Mouse (Mus musculus): ENCODE results near the gene Kdm5b. TPM values are rescaled to one million over a fixed set of nuclear protein-coding genes. Genes with fewer than 3 reads are reported as not detected.

The Kdm5b gene
- polyA plus RNA-seq, 1 experiment from 2014 or later = 46.4 TPM

GRCm38 (mm10) chr1:134556671-134557218 lies 3.2 kb upstream of the Kdm5b start:
- Histone ChIP-seq H3K36me3 (ENCODE audit: control insufficient read depth, insufficient read depth, low read length) (no peaks in the 10 kb centered on the region), H3K9me3 (ENCODE audit: control insufficient read depth, low read length) (no peaks in the 10 kb centered on the region), H3K9ac (ENCODE audit: low read length) (peak overlapping the region; percentile 85), H3K4me3 (ENCODE audit: low read length) (peak overlapping the region; percentile 77), H3K27me3 (ENCODE audit: control insufficient read depth, insufficient read depth, low read depth, low read length) (no peaks in the 10 kb centered on the region), H3K4me2 (ENCODE audit: low read depth, low read length) (peak overlapping the region; percentile 97), H3K27ac (ENCODE audit: low read length) (peak overlapping the region; percentile 95), H3K4me1 (replicated peaks; ENCODE audit: control insufficient read depth, insufficient read depth, low read length) (peaks cover 22% of the 10 kb centered on the region)
- WGBS = under 1% methylated on average over 31 of the region's 35 CpGs
- peak; percentile 94 for ATAC-seq (ENCODE audit: low read depth)

GRCm38 (mm10) chr1:134558511-134558910 lies 1.5 kb upstream of the Kdm5b start:
- H3K4me3 ChIP-seq (ENCODE audit: low read length) = no peak overlapping the region
- no peak overlapping the region for H3K27ac ChIP-seq (ENCODE audit: low read length)
- H3K36me3 ChIP-seq (ENCODE audit: control insufficient read depth, insufficient read depth, low read length) = no peaks in the 10 kb centered on the region
- no peak overlapping the region for H3K9ac ChIP-seq (ENCODE audit: low read length)
- H3K4me2 ChIP-seq (ENCODE audit: low read depth, low read length) = no peak overlapping the region
- 65% methylated on average over 5 of the region's 5 CpGs for WGBS
- peaks cover 28% of the 10 kb centered on the region for H3K4me1 ChIP-seq (replicated peaks; ENCODE audit: control insufficient read depth, insufficient read depth, low read length)
- H3K27me3 ChIP-seq (ENCODE audit: control insufficient read depth, insufficient read depth, low read depth, low read length) = no peaks in the 10 kb centered on the region
- ATAC-seq (ENCODE audit: low read depth) = no peak
- no peaks in the 10 kb centered on the region for H3K9me3 ChIP-seq (ENCODE audit: control insufficient read depth, low read length)

GRCm38 (mm10) chr1:134559226-134559625 lies 745 bp upstream of the Kdm5b start:
- H3K9ac ChIP-seq (ENCODE audit: low read length) = no peak overlapping the region
- peaks cover 28% of the 10 kb centered on the region for H3K4me1 ChIP-seq (replicated peaks; ENCODE audit: control insufficient read depth, insufficient read depth, low read length)
- no peak for ATAC-seq (ENCODE audit: low read depth)
- H3K27me3 ChIP-seq (ENCODE audit: control insufficient read depth, insufficient read depth, low read depth, low read length) = no peaks in the 10 kb centered on the region
- no peak overlapping the region for H3K4me2 ChIP-seq (ENCODE audit: low read depth, low read length)
- H3K27ac ChIP-seq (ENCODE audit: low read length) = peak overlapping the region; percentile 95
- H3K36me3 ChIP-seq (ENCODE audit: control insufficient read depth, insufficient read depth, low read length) = no peaks in the 10 kb centered on the region
- no peaks in the 10 kb centered on the region for H3K9me3 ChIP-seq (ENCODE audit: control insufficient read depth, low read length)
- 74% methylated on average over 3 of the region's 3 CpGs for WGBS
- no peak overlapping the region for H3K4me3 ChIP-seq (ENCODE audit: low read length)

GRCm38 (mm10) chr1:134560396-134560795 lies 425 bp downstream of the Kdm5b start:
- H3K27me3 ChIP-seq (ENCODE audit: control insufficient read depth, insufficient read depth, low read depth, low read length) = no peaks in the 10 kb centered on the region
- WGBS = under 1% methylated on average over 29 of the region's 50 CpGs
- peak overlapping the region; percentile 98 for H3K9ac ChIP-seq (ENCODE audit: low read length)
- H3K4me1 ChIP-seq (replicated peaks; ENCODE audit: control insufficient read depth, insufficient read depth, low read length) = peaks cover 23% of the 10 kb centered on the region
- no peaks in the 10 kb centered on the region for H3K36me3 ChIP-seq (ENCODE audit: control insufficient read depth, insufficient read depth, low read length)
- H3K27ac ChIP-seq (ENCODE audit: low read length) = peak overlapping the region; percentile 95
- peak overlapping the region; percentile 87 for H3K4me2 ChIP-seq (ENCODE audit: low read depth, low read length)
- peak overlapping the region; percentile 100 for H3K4me3 ChIP-seq (ENCODE audit: low read length)
- no peaks in the 10 kb centered on the region for H3K9me3 ChIP-seq (ENCODE audit: control insufficient read depth, low read length)
- peak; percentile 1 for ATAC-seq (ENCODE audit: low read depth)

GRCm38 (mm10) chr1:134560801-134561769 lies 1.1 kb downstream of the Kdm5b start:
- H3K27me3 ChIP-seq (ENCODE audit: control insufficient read depth, insufficient read depth, low read depth, low read length) = no peaks in the 10 kb centered on the region
- peak overlapping the region; percentile 98 for H3K9ac ChIP-seq (ENCODE audit: low read length)
- WGBS = under 1% methylated on average over 63 of the region's 76 CpGs
- peaks cover 16% of the 10 kb centered on the region for H3K4me1 ChIP-seq (replicated peaks; ENCODE audit: control insufficient read depth, insufficient read depth, low read length)
- ATAC-seq (ENCODE audit: low read depth) = peak; percentile 12
- peak overlapping the region; percentile 95 for H3K27ac ChIP-seq (ENCODE audit: low read length)
- H3K9me3 ChIP-seq (ENCODE audit: control insufficient read depth, low read length) = no peaks in the 10 kb centered on the region
- H3K4me2 ChIP-seq (ENCODE audit: low read depth, low read length) = peak overlapping the region; percentile 87
- H3K36me3 ChIP-seq (ENCODE audit: control insufficient read depth, insufficient read depth, low read length) = no peaks in the 10 kb centered on the region
- peak overlapping the region; percentile 100 for H3K4me3 ChIP-seq (ENCODE audit: low read length)

GRCm38 (mm10) chr1:134561770-134562143 lies 1.8 kb downstream of the Kdm5b start:
- Histone ChIP-seq H3K9ac (ENCODE audit: low read length) (peak overlapping the region; percentile 98), H3K27me3 (ENCODE audit: control insufficient read depth, insufficient read depth, low read depth, low read length) (no peaks in the 10 kb centered on the region), H3K4me3 (ENCODE audit: low read length) (peak overlapping the region; percentile 100), H3K27ac (ENCODE audit: low read length) (no peak overlapping the region), H3K4me1 (replicated peaks; ENCODE audit: control insufficient read depth, insufficient read depth, low read length) (peaks cover 16% of the 10 kb centered on the region), H3K36me3 (ENCODE audit: control insufficient read depth, insufficient read depth, low read length) (no peaks in the 10 kb centered on the region), H3K4me2 (ENCODE audit: low read depth, low read length) (peak overlapping the region; percentile 87), H3K9me3 (ENCODE audit: control insufficient read depth, low read length) (no peaks in the 10 kb centered on the region)
- 11% methylated on average over 7 of the region's 7 CpGs for WGBS
- ATAC-seq (ENCODE audit: low read depth) = no peak

GRCm38 (mm10) chr1:134562457-134562856 lies 2.5 kb downstream of the Kdm5b start:
- Histone ChIP-seq H3K9me3 (ENCODE audit: control insufficient read depth, low read length) (no peaks in the 10 kb centered on the region), H3K27ac (ENCODE audit: low read length) (no peak overlapping the region), H3K36me3 (ENCODE audit: control insufficient read depth, insufficient read depth, low read length) (no peaks in the 10 kb centered on the region), H3K4me3 (ENCODE audit: low read length) (peak overlapping the region; percentile 100), H3K4me1 (replicated peaks; ENCODE audit: control insufficient read depth, insufficient read depth, low read length) (peaks cover 12% of the 10 kb centered on the region), H3K4me2 (ENCODE audit: low read depth, low read length) (peak overlapping the region; percentile 87), H3K27me3 (ENCODE audit: control insufficient read depth, insufficient read depth, low read depth, low read length) (no peaks in the 10 kb centered on the region), H3K9ac (ENCODE audit: low read length) (no peak overlapping the region)
- no peak for ATAC-seq (ENCODE audit: low read depth)

GRCm38 (mm10) chr1:134563726-134564125 lies 3.8 kb downstream of the Kdm5b start:
- 90% methylated on average over 3 of the region's 3 CpGs for WGBS
- H3K4me1 ChIP-seq (replicated peaks; ENCODE audit: control insufficient read depth, insufficient read depth, low read length) = peaks cover 12% of the 10 kb centered on the region
- H3K4me3 ChIP-seq (ENCODE audit: low read length) = no peak overlapping the region
- no peaks in the 10 kb centered on the region for H3K9me3 ChIP-seq (ENCODE audit: control insufficient read depth, low read length)
- H3K27me3 ChIP-seq (ENCODE audit: control insufficient read depth, insufficient read depth, low read depth, low read length) = no peaks in the 10 kb centered on the region
- no peaks in the 10 kb centered on the region for H3K36me3 ChIP-seq (ENCODE audit: control insufficient read depth, insufficient read depth, low read length)
- no peak overlapping the region for H3K9ac ChIP-seq (ENCODE audit: low read length)
- H3K27ac ChIP-seq (ENCODE audit: low read length) = no peak overlapping the region
- H3K4me2 ChIP-seq (ENCODE audit: low read depth, low read length) = no peak overlapping the region
- no peak for ATAC-seq (ENCODE audit: low read depth)

GRCm38 (mm10) chr1:134567511-134567910 lies 7.5 kb downstream of the Kdm5b start:
- H3K36me3 ChIP-seq (ENCODE audit: control insufficient read depth, insufficient read depth, low read length) = no peaks in the 10 kb centered on the region
- no peak overlapping the region for H3K4me2 ChIP-seq (ENCODE audit: low read depth, low read length)
- H3K4me3 ChIP-seq (ENCODE audit: low read length) = no peak overlapping the region
- H3K4me1 ChIP-seq (replicated peaks; ENCODE audit: control insufficient read depth, insufficient read depth, low read length) = no peaks in the 10 kb centered on the region; the same call in 1 of the 2 replicates
- no peaks in the 10 kb centered on the region for H3K27me3 ChIP-seq (ENCODE audit: control insufficient read depth, insufficient read depth, low read depth, low read length)
- ATAC-seq (ENCODE audit: low read depth) = no peak
- H3K9me3 ChIP-seq (ENCODE audit: control insufficient read depth, low read length) = no peaks in the 10 kb centered on the region
- no peak overlapping the region for H3K27ac ChIP-seq (ENCODE audit: low read length)
- 33% methylated on average over 1 of the region's 1 CpGs for WGBS
- H3K9ac ChIP-seq (ENCODE audit: low read length) = no peak overlapping the region

All from lung, embryonic 16.5 days (tissue).